Mouse (Mus musculus) MEL (cell line): Measurements from ENCODE around the gene Jag2. TPM values are rescaled to one million over a fixed set of nuclear protein-coding genes. Genes with fewer than 3 reads are reported as not detected.
A peak's percentile ranks its signal among the peaks of the same experiment; 100 is the strongest.

Experiments used
- DNase-seq: peaks from one replicate; pipeline ENCODE4 v3.0.0; 2011; ENCODE audit warnings: low read depth, low spot score
- H3K27ac ChIP-seq: 2 replicates; pipeline ENCODE4 v1.5.1; 2012; ENCODE audit warnings: low read depth, mild to moderate bottlenecking, control low read depth, low read length, moderate library complexity; ENCODE audit not compliant: control insufficient read depth
- H3K27me3 ChIP-seq, 2 experiments: fragments of 150-350 bp in 1 of 2; sonication (generic) in 1 of 2; 2 replicates each; pipeline ENCODE4 v1.6.1; 2012; ENCODE audit warnings: low read length in 2 of 2, mild to moderate bottlenecking in 2 of 2, improper control_type of control experiment in 1 of 2, moderate library complexity in 1 of 2; ENCODE audit not compliant: insufficient read depth in 2 of 2, control insufficient read depth in 1 of 2
- H3K36me3 ChIP-seq, 2 experiments: 2 replicates each; pipeline ENCODE4 v1.6.1; 2012 to 2014; ENCODE audit warnings: low read length in 2 of 2, improper control_type of control experiment in 1 of 2, inconsistent platforms in 1 of 2, mild to moderate bottlenecking in 1 of 2; ENCODE audit not compliant: insufficient read depth in 2 of 2, control insufficient read depth in 1 of 2
- H3K4me1 ChIP-seq, 2 experiments: fragments of 150-350 bp in 1 of 2; sonication (generic) in 1 of 2; 2 replicates each; pipeline ENCODE4 v1.6.1; 2012; ENCODE audit warnings: low read length in 2 of 2, improper control_type of control experiment in 1 of 2, mild to moderate bottlenecking in 1 of 2; ENCODE audit not compliant: insufficient read depth in 2 of 2, control insufficient read depth in 1 of 2
- H3K4me3 ChIP-seq, 2 experiments: fragments of 150-350 bp in 1 of 2; sonication (generic) in 1 of 2; 2 replicates each; pipeline ENCODE4 v1.5.1; 2012; ENCODE audit warnings: low read depth in 2 of 2, low read length in 2 of 2, mild to moderate bottlenecking in 2 of 2, moderate library complexity in 2 of 2, control low read depth in 1 of 2, improper control_type of control experiment in 1 of 2; ENCODE audit not compliant: control insufficient read depth in 1 of 2, insufficient read depth in 1 of 2
- H3K79me2 ChIP-seq: 2 replicates; pipeline ENCODE4 v1.6.1; 2012; ENCODE audit warnings: mild to moderate bottlenecking, low read length, moderate library complexity; ENCODE audit not compliant: control insufficient read depth, poor library complexity, insufficient read depth
- H3K9ac ChIP-seq: 2 replicates; pipeline ENCODE4 v1.6.1; 2012; ENCODE audit warnings: low read depth, mild to moderate bottlenecking, control low read depth, low read length, moderate library complexity; ENCODE audit not compliant: control insufficient read depth, poor library complexity, severe bottlenecking
- H3K9me3 ChIP-seq: fragments of 150-350 bp; sonication (generic); replicated peaks from 2 replicates; pipeline ENCODE4 v1.6.1; 2012; ENCODE audit warnings: mild to moderate bottlenecking, low read length, improper control_type of control experiment, moderate library complexity; ENCODE audit not compliant: insufficient read depth
- BHLHE40 ChIP-seq: IDR thresholded peaks from 2 replicates; pipeline ENCODE4 v1.6.1; 2012; ENCODE audit warnings: low read depth, mild to moderate bottlenecking, inconsistent platforms, low read length, improper control_type of control experiment, borderline replicate concordance
- CTCF ChIP-seq, 3 experiments: IDR thresholded peaks in 2 of 3; conservative IDR thresholded peaks in 1 of 3; 2 replicates each; pipeline ENCODE4 v1.5.1; 2011 to 2012; ENCODE audit warnings: low read length in 3 of 3, low read depth in 2 of 3, mild to moderate bottlenecking in 2 of 3, improper control_type of control experiment in 1 of 3, inconsistent platforms in 1 of 3, mixed read lengths in 1 of 3, moderate library complexity in 1 of 3; ENCODE audit not compliant: control insufficient read depth in 1 of 3, insufficient read depth in 1 of 3, poor library complexity in 1 of 3, severe bottlenecking in 1 of 3
- ELF1 ChIP-seq: IDR thresholded peaks from 2 replicates; pipeline ENCODE4 v1.6.1; 2014; ENCODE audit warnings: low read depth, mild to moderate bottlenecking, inconsistent platforms, low read length, improper control_type of control experiment, moderate library complexity
- EP300 ChIP-seq, 2 experiments: IDR thresholded peaks; 2 replicates each; pipeline ENCODE4 v1.6.1; 2011; ENCODE audit warnings: improper control_type of control experiment in 2 of 2, low read length in 2 of 2, low read depth in 1 of 2, mild to moderate bottlenecking in 1 of 2
- ETS1 ChIP-seq: IDR thresholded peaks from 2 replicates; pipeline ENCODE4 v1.6.1; 2012; ENCODE audit warnings: low read depth, mild to moderate bottlenecking, inconsistent platforms, low read length, improper control_type of control experiment, moderate library complexity
- GATA1 ChIP-seq: IDR thresholded peaks from 2 replicates; pipeline ENCODE4 v1.6.1; 2011; ENCODE audit warnings: low read depth, low read length, improper control_type of control experiment
- KAT2A ChIP-seq: conservative IDR thresholded peaks from 2 replicates; pipeline ENCODE4 v1.6.1; 2012; ENCODE audit warnings: low read depth, low read length, improper control_type of control experiment, inconsistent platforms
- MAZ ChIP-seq: IDR thresholded peaks from 2 replicates; pipeline ENCODE4 v1.6.1; 2012; ENCODE audit warnings: low read depth, mild to moderate bottlenecking, inconsistent platforms, low read length, improper control_type of control experiment
- MEF2A ChIP-seq: IDR thresholded peaks from 2 replicates; pipeline ENCODE4 v1.6.1; 2014; ENCODE audit warnings: low read depth, mild to moderate bottlenecking, inconsistent platforms, low read length, improper control_type of control experiment; ENCODE audit not compliant: poor library complexity, insufficient replicate concordance, severe bottlenecking; ENCODE audit errors: extremely low read depth
- MXI1 ChIP-seq: IDR thresholded peaks from 2 replicates; pipeline ENCODE4 v1.6.1; 2011; ENCODE audit warnings: mild to moderate bottlenecking, low read depth, low read length, improper control_type of control experiment
- MYC ChIP-seq: IDR thresholded peaks from 2 replicates; pipeline ENCODE4 v1.6.1; 2011; ENCODE audit warnings: low read depth, mild to moderate bottlenecking, low read length, improper control_type of control experiment, moderate library complexity
- NRF1 ChIP-seq: IDR thresholded peaks from 2 replicates; pipeline ENCODE4 v1.6.1; 2014; ENCODE audit warnings: low read depth, mild to moderate bottlenecking, inconsistent platforms, low read length, improper control_type of control experiment, moderate library complexity; ENCODE audit not compliant: poor library complexity, insufficient read depth, severe bottlenecking
- POLR2AphosphoS5 ChIP-seq: IDR thresholded peaks from 2 replicates; pipeline ENCODE4 v1.6.1; 2012; ENCODE audit warnings: low read depth, borderline replicate concordance, mild to moderate bottlenecking, inconsistent platforms, low read length, moderate library complexity, mixed read lengths
- SIN3A ChIP-seq: IDR thresholded peaks from 2 replicates; pipeline ENCODE4 v1.6.1; 2012; ENCODE audit warnings: low read length, improper control_type of control experiment, inconsistent platforms
- TCF12 ChIP-seq: IDR thresholded peaks from 2 replicates; pipeline ENCODE4 v1.6.1; 2014; ENCODE audit warnings: low read depth, mild to moderate bottlenecking, inconsistent platforms, low read length, improper control_type of control experiment, moderate library complexity
- UBTF ChIP-seq: IDR thresholded peaks from 2 replicates; pipeline ENCODE4 v1.6.1; 2012; ENCODE audit warnings: low read depth, mild to moderate bottlenecking, inconsistent platforms, low read length, improper control_type of control experiment, moderate library complexity, borderline replicate concordance; ENCODE audit not compliant: insufficient read depth
- USF2 ChIP-seq, 2 experiments: IDR thresholded peaks; 2 replicates each; pipeline ENCODE4 v1.6.1; 2011 to 2012; ENCODE audit warnings: improper control_type of control experiment in 2 of 2, low read length in 2 of 2, borderline replicate concordance in 1 of 2, inconsistent platforms in 1 of 2, low read depth in 1 of 2, mild to moderate bottlenecking in 1 of 2; ENCODE audit not compliant: insufficient read depth in 1 of 2
- ZC3H11A ChIP-seq: IDR thresholded peaks from 2 replicates; pipeline ENCODE4 v1.6.1; 2012; ENCODE audit warnings: low read depth, mild to moderate bottlenecking, inconsistent platforms, low read length, improper control_type of control experiment
- ZKSCAN1 ChIP-seq: IDR thresholded peaks from 2 replicates; pipeline ENCODE4 v1.6.1; 2012; ENCODE audit warnings: low read depth, mild to moderate bottlenecking, inconsistent platforms, low read length, improper control_type of control experiment, moderate library complexity
- ZMIZ1 ChIP-seq: IDR thresholded peaks from 2 replicates; pipeline ENCODE4 v1.6.1; 2012; ENCODE audit warnings: low read depth, mild to moderate bottlenecking, inconsistent platforms, low read length, improper control_type of control experiment, moderate library complexity
- ZNF384 ChIP-seq: IDR thresholded peaks from 2 replicates; pipeline ENCODE4 v1.6.1; 2012; ENCODE audit warnings: low read depth, mild to moderate bottlenecking, inconsistent platforms, low read length, improper control_type of control experiment
- polyA plus RNA-seq, 2 experiments: library from polyadenylated mRNA; stranded (reverse) in 1 of 2; unstranded in 1 of 2; fragments of >175 nt in 1 of 2; fragments of >200 nt in 1 of 2; gene quantifications; 2 replicates each; pipeline versions ENCODE4 v1.2.1 to v1.2.4; 2012; ENCODE audit warnings: low replicate concordance in 2 of 2, low read depth in 1 of 2; ENCODE audit not compliant: insufficient read length in 2 of 2, insufficient read depth in 1 of 2, missing spikeins in 1 of 2
- total RNA-seq: library from RNA; depleted of rRNA; stranded (reverse); fragments of 300-350 nt; gene quantifications from 2 replicates; pipeline ENCODE4 v1.2.3, GENCODE M21; 2012

Jag2 gene
- total and polyA plus RNA-seq, 3 experiments = 1.0 to 3.9 TPM; not detected in 1

DNA sequence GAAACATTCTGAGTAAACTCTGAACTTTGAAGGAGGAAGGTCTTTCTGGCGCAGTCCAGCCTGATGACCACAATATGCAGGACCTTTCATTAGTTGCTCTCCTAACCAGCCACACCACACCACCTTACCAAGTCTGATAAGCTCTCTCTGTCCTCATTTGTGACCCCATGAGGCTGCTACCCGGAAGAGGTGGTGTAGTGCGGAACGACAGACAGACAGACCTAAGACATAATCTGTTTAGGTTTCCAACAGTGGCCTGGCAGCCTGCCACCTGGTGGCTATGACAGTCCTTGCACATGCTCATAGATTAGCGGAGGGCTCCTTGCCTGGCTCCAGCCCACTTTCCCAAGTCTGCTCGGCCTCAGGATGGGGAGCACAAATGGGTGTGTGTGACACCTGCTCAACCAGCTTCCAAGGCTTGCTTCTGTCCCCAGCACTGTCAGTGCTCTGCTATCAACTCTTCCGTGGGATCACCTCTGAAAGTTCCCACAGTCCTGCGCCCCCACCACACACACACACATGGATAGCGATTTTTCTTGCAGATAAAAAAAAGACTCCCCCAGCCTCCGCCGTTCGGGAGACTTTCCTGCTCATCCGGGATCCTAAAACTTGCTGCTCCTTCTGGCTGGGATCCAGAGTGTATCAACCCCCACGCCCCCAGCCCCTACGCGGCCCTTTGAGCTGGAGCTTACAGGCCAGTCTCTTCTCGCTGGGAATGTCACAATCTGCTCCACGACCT lies 56.0 kb downstream of the Jag2 start (continued):
- no peak for TF ChIP-seq USF2 (IDR thresholded peaks at IDR 0.05; ENCODE audit: borderline replicate concordance in 1 of 2, insufficient read depth in 1 of 2, low read depth in 1 of 2, low read length in 2 of 2)
- peak; percentile 42; the same call in 1 of the 2 replicates for TF ChIP-seq MEF2A
- TF ChIP-seq GATA1 = peak; percentile 75
- peak; percentile 96 for TF ChIP-seq ELF1

GRCm38 (mm10) chr12:112872991-112873390 lies 56.6 kb downstream of the Jag2 start:
- H3K4me3 ChIP-seq = peak overlapping the region in 1 of 2 experiments; percentile 20; a peak in 2 of 4 replicates
- peak; percentile 44 for DNase-seq
- H3K27me3 ChIP-seq = no peaks in the 10 kb centered on the region
- H3K4me1 ChIP-seq = peaks cover 6 to 29% of the 10 kb centered on the region in 2 experiments
- peak overlapping the region; percentile 47 for H3K9ac ChIP-seq
- H3K27ac ChIP-seq = no peak overlapping the region
- H3K9me3 ChIP-seq = no peaks in the 10 kb centered on the region
- H3K79me2 ChIP-seq = no peaks in the 10 kb centered on the region
- no peak for TF ChIP-seq ZC3H11A
- TF ChIP-seq BHLHE40 = no peak
- no peak for TF ChIP-seq MAZ
- no peak for TF ChIP-seq MXI1
- TF ChIP-seq MYC = no peak
- no peak for TF ChIP-seq POLR2AphosphoS5
- no peak for TF ChIP-seq TCF12
- no peak for TF ChIP-seq KAT2A
- no peak for TF ChIP-seq ETS1
- peaks cover 0 to 5% of the 10 kb centered on the region in 2 experiments; a peak in 1 of 4 replicates for H3K36me3 ChIP-seq

GRCm38 (mm10) chr12:112871272-112871671 lies 58.3 kb downstream of the Jag2 start:
- Histone ChIP-seq H3K79me2 (no peaks in the 10 kb centered on the region), H3K36me3 (peaks cover 0 to 5% of the 10 kb centered on the region in 2 experiments; a peak in 1 of 4 replicates), H3K9ac (peak overlapping the region; percentile 18), H3K27me3 (no peaks in the 10 kb centered on the region), H3K27ac (no peak overlapping the region), H3K4me1 (peaks cover 6 to 25% of the 10 kb centered on the region in 2 experiments), H3K9me3 (no peaks in the 10 kb centered on the region)
- no peak for DNase-seq
- TF ChIP-seq UBTF (no peak), CTCF (IDR thresholded peaks at IDR 0.05 in 2 of 3, conservative IDR thresholded peaks at IDR 0.05 in 1 of 3; ENCODE audit: control insufficient read depth in 1 of 3, insufficient read depth in 1 of 3, low read depth in 2 of 3, low read length in 3 of 3, poor library complexity in 1 of 3, severe bottlenecking in 1 of 3) (no peak), ZMIZ1 (no peak), NRF1 (no peak), SIN3A (no peak; the same call in 1 of the 2 replicates), ZNF384 (peak; percentile 88), EP300 (IDR thresholded peaks at IDR 0.05; ENCODE audit: low read depth in 1 of 2, low read length in 2 of 2) (no peak), ETS1 (no peak), ZKSCAN1 (peak; percentile 35; the same call in 1 of the 2 replicates), KAT2A (no peak), MYC (no peak), GATA1 (no peak)
- TF ChIP-seq, all 39 proteins: peak for 2
- H3K4me3 ChIP-seq = no peak overlapping the region; a peak in 1 of 4 replicates
